Mouse (Mus musculus) retina, adult 2 months (tissue): ENCODE results near the gene Srek1.

Experiments used
- DNase-seq: peaks from one replicate; pipeline ENCODE4 v3.0.0-alpha.2; 2012; ENCODE audit warnings: low read depth, low spot score

Gene Srek1

GRCm38 (mm10) chr13:103774119-103774757, at the start of gene Srek1:
Gene Srek1 (minus strand): TSS chr13:103774608.
- peak; percentile 90 for DNase-seq

GRCm38 (mm10) chr13:103822270-103822669, 47.9 kb upstream of the Srek1 start:
- DNase-seq = no peak

GRCm38 (mm10) chr13:103819377-103819776, 45.0 kb upstream of the Srek1 start:
- DNase-seq = no peak

- no peak for DNase-seq
These were observed 43.5 kb upstream of the Srek1 start for GRCm38 (mm10) chr13:103817935-103818334.

DNA sequence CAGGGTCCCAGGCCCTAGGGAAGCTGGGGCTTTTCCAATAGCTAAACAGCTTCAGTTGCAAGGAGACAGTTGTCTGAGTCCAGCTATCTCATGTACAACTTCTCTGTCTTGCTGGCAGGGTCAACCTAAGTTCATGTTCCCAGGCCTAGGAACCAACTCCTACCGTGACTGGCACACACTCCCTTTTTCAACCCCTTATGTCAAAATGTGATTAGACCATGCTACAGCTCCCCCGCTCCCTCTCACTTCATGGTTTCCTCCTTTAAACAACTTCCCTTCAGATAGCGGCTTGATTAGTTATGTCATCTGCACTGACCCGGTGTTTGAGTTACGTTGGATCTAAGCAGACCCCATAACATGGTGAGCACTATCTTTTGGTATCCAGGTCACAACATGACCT, 33.1 kb upstream of the Srek1 start:
- no peak for DNase-seq

- no peak for DNase-seq
These were observed 31.9 kb upstream of the Srek1 start for GRCm38 (mm10) chr13:103806210-103806851.

GRCm38 (mm10) chr13:103803721-103804120, 29.3 kb upstream of the Srek1 start:
- no peak for DNase-seq

DNA sequence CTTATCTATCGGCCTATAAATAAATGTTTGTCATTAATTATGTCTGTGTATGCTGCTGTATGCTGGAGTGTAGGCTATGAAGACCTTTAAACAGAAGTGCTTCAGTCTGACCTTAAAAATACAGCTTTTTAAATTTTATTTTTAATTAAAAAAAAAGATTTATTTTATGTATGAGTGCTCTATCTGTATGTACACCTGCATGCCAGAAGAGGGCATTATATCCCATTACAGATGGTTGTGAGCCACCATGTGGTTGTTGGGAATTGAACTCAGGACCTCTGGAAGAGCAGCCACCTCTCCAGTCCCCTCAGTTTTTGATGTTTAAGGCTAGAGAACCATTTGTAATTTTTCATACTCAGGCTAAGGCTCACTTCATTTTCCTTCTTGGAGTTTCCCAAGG, 26.6 kb upstream of the Srek1 start:
- DNase-seq = no peak

DNA sequence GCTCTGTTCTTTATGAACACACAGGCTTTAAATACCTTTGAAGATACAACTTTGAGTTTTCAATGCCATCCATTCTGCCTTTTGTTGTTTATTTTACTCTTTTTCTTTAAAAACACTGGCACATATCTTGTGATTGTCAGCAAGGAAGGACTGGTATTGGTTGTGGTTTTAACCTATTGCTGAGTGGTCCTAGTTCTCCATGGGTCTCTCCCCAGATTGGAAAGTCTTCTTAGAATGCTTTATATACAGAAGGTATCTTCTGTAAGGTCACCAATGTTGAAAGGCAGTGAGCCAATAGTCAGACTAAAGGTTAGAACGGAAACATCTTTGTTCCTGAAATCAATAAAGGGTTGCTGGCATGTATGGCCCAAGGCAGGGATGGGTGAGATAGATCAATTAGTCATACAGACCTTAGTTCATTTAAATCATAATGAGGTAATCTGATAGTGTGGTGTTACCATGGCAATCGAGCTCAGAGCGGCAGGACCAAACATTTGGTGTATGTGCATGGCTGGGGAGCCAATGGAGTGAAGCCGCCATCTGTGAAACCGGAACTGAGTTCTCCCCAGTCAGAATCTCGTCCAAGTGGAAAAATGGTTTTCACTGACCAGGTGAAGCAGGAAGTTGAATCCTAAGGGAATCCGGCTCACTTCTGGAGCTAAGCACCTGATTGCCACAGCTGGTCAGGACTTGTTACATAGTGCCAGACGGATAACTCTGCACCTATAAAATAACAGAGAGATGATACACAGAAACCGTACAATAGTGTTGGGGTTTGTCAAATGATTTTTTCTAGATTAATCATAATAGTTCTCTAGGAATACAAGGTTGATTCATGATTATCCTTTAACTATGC, 20.5 kb upstream of the Srek1 start:
- no peak for DNase-seq

- peak; percentile 20 for DNase-seq
These were observed 5.6 kb upstream of the Srek1 start for GRCm38 (mm10) chr13:103779922-103780585.

GRCm38 (mm10) chr13:103777126-103777525, 2.7 kb upstream of the Srek1 start:
- no peak for DNase-seq

DNA sequence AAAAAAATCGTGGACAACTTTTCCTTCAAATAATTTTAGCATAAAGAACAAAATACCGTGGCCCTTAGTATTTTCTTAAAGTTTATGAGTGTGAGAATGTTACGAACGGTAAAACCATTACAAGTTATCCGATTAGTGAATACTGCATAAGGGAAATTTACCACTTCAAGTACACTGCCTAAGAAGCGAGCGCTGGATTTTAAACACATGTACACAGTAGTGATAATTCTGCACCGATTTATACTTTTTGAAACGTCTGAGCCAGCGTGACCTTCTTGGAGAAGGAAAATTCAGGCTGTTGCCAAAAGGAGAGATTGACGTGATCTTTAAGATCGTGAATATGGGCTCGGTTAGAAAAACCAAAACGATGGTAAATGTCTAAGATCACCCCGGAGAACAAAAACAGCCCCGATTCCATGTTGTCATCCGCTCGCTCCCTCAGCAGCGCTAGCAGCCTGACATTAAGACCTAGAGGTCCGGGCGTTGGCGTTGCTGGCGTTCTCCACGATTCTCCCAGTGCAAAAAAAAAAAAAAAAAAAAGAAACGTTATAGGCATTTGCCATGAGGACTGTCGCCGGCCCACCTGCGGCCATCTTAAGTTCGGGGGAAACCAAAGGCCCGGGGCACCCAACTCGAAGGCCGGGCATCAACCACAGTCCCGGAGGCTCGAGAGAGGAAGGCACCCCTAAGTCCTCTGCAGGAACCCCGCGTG, 845 bp downstream of the Srek1 start:
- DNase-seq = no peak

DNA sequence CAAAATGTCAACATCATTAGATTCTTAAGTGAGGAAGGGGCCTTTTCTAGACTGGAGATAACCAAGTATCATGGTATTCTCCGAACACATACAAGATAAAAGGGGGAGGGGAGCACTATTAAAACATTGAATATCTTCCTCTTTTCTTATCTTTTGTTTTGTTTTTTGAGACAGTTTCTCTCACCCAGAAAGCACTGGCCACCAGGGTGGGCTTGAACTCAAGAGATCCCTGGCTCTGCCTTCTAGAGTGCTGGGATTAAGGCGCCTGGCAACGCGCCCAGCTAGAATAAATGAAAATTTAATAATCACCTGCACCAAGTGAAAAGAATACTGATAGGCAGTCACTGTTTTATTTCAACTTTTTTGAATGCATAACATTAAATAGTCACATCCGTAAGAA, 1.5 kb downstream of the Srek1 start:
- no peak for DNase-seq

DNA sequence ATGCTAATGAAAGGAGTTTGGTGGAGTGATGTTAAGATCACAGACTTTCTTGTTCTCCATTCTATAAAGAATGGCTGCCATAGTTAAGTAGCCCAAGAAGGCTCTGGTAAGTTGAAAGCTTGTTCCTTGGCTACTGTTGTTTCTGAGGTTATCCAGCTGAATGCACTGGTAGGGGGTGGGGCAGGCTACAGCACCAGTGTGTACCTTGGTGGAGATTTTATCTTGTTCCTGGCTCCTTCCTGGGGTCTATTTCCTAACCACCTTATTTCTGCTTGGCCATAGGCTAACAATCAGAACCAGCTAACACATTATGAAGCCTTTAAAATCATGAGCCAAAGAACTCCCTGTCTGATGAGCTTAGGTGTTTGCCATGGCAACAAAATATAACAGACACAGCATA, 3.6 kb downstream of the Srek1 start:
- no peak for DNase-seq

GRCm38 (mm10) chr13:103767935-103768334, 6.5 kb downstream of the Srek1 start:
- no peak for DNase-seq

GRCm38 (mm10) chr13:103763640-103764039, 10.8 kb downstream of the Srek1 start:
- no peak for DNase-seq

DNA sequence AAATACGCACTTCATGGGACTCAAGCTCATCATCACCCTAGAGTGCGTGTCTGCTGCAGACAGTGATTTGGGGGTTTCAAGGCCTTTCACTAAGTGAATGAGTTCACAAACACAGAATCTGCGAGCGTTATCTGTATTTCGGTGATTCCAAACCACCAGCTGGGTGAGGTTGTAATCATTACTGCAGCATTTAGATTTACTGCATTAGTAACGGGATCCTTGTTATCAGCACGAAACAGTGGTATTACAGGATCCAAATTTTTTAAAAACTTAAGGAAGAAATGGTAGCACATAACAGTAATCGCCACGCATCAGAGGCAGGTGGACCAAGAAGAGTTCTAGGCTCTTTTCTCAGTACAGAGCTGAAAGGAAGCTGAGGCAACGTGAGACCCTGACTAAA, 12.4 kb downstream of the Srek1 start:
- DNase-seq = no peak

GRCm38 (mm10) chr13:103751421-103751820, 23.0 kb downstream of the Srek1 start:
- peak; percentile 13 for DNase-seq

DNA sequence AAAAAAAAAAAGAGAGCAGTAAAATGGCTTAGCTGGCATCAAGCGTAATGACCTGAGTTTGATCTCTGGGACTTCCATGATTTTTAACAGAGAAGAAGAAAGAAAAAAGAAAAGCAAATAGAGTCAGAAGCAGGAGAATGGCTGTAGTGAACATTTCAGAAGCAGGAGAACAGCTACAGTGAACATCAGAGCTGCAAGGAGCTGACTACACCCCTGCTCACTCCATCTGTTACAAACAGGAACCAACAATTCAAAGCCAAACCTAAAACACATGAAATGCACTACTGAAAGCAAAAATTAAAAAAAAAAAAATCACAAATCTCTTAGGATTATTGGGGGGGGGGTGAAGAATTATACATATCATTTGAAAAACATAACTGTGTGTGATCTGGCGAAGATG, 28.7 kb downstream of the Srek1 start:
- DNase-seq = no peak

- DNase-seq = no peak
These were observed 29.2 kb downstream of the Srek1 start for GRCm38 (mm10) chr13:103745160-103745559.

DNA sequence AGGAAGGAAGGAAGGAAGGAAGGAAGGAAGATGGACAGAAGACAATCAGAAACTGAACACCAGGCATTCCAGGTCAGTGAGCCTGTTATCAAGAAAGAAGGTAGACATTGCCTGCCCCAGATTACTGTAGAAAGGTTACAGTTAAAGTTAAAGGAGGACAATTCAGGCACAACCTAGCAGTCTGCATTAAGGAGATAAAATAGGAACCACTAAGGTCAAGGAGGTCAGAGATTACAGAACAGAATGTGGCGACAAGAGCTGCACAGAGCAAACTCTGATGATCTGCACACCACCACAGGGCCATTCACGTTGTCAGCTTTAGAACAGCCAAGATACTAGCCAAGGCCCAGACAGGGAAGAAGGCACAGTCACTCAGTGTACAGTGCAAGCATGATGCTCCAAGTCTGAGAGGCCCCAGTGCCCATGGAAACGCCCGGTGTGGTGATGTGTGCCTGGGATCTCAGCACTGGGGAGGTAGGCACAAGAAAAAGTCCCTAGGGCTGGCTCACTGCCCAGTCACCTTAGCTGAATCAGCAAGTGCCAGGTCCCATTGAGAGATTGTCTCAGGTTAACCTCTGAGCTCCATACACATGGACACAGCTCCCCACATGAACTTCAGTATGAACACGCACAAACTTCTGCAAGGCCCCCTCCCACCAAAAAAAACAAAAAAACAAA, 38.9 kb downstream of the Srek1 start:
- DNase-seq = no peak
